Comparison of ENCODE assay signal across 9 mouse cellular contexts in the genomic region with DNA sequence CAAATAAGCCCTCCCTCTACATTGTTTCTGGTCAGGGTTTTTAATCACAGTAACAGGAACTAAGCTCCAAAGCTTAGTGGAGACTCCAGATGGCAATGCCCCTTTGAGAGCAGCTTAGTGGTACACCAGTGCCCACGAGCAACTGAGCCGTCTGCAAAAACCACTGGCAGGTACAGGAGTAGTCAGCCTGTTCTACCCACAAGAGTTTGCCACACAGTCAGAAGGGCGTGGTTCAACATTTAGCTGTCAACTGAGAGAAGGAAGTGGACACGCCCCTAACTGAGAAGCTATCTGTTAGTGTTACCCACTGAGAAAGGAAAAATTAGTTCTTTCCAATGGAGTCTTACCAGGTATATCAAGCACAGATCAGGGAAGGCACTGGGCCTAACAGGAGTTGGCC. TPM values are rescaled to one million over a fixed set of nuclear protein-coding genes. Genes with fewer than 3 reads are reported as not detected.
DNase-seq lines count a peak whose midpoint lies in the region; ATAC-seq and TF ChIP-seq lines count a peak whose summit lies in the region.
"Had no signal": no experiment of that assay in that cellular context is flagged by ENCODE, and none has a peak within 500 bp of the region (broad histone marks: within the 10 kb centered on the region; RNA-seq: fewer than 3 reads in every experiment).

No protein-coding gene starts in this region.

- no peak overlapping the region for H3K9ac ChIP-seq in kidney, embryonic 16.5 days (replicated peaks; ENCODE audit: low read length)
- H3K9ac ChIP-seq in midbrain, embryonic 14.5 days (replicated peaks; ENCODE audit: low read length): no peak overlapping the region
- H3K9ac ChIP-seq: heart, embryonic 13.5 days had no signal

- H3K4me1 ChIP-seq in lung, adult 2 months (ENCODE audit: control insufficient read depth, insufficient read depth, low read length): no peaks in the 10 kb centered on the region
- H3K4me1 ChIP-seq in kidney, embryonic 16.5 days (ENCODE audit: insufficient read depth, low read length): 0 out of 2 replicates have a peak, but pooled peaks cover 4% of the 10 kb centered on the region
- no peaks in the 10 kb centered on the region for H3K4me1 ChIP-seq in midbrain, embryonic 14.5 days (ENCODE audit: control insufficient read depth, insufficient read depth, low read length)

- no peak for ATAC-seq in kidney, embryonic 16.5 days (ENCODE audit: low FRiP score, low TSS enrichment)
- no peak for ATAC-seq in midbrain, embryonic 14.5 days (ENCODE audit: low FRiP score, low TSS enrichment)

- WGBS in lung, adult 2 months: 62% methylated on average over 4 of the region's 4 CpGs
- WGBS in kidney, embryonic 16.5 days: 86% methylated on average over 4 of the region's 4 CpGs
- WGBS in midbrain, embryonic 14.5 days: 77% methylated on average over 4 of the region's 4 CpGs

- no peak for TF ChIP-seq POLR2A in lung, adult 2 months (IDR thresholded peaks at IDR 0.05; ENCODE audit: borderline replicate concordance, extremely low read depth, low read depth, low read length)

- peak; percentile 21 to 23 for DNase-seq in lung, adult 18-20 months
- no peak for DNase-seq in lung, adult 2 months
- peak; percentile 41 for DNase-seq in c-Kit-positive CD71-positive TER-119-positive erythroid progenitor cells, embryonic 14.5 days (ENCODE audit: low spot score)
- peak; percentile 25 for DNase-seq in lung, postnatal 10 days
- peak; percentile 57 for DNase-seq in thymus, postnatal 14 days
- no peak for DNase-seq in embryo, embryonic 10.5 days (ENCODE audit: low spot score)
- DNase-seq in midbrain, embryonic 14.5 days: no peak

- H3K4me2 ChIP-seq in kidney, embryonic 16.5 days (replicated peaks; ENCODE audit: low read depth, low read length): no peak overlapping the region
- no peak overlapping the region for H3K4me2 ChIP-seq in midbrain, embryonic 14.5 days (ENCODE audit: low read length)
- H3K4me2 ChIP-seq: heart, embryonic 13.5 days had no signal

- H3K27me3 ChIP-seq in kidney, embryonic 16.5 days (ENCODE audit: insufficient read depth, low read length): no peaks in the 10 kb centered on the region
- no peaks in the 10 kb centered on the region for H3K27me3 ChIP-seq in midbrain, embryonic 14.5 days (ENCODE audit: control insufficient read depth, insufficient read depth, low read length)
- H3K27me3 ChIP-seq: heart, embryonic 13.5 days had no signal

- no peaks in the 10 kb centered on the region for H3K36me3 ChIP-seq in kidney, embryonic 16.5 days (ENCODE audit: insufficient read depth, low read length)
- H3K36me3 ChIP-seq in midbrain, embryonic 14.5 days (ENCODE audit: control insufficient read depth, insufficient read depth, low read length): no peaks in the 10 kb centered on the region
- H3K36me3 ChIP-seq: heart, embryonic 13.5 days had no signal

- TF ChIP-seq CTCF in lung, adult 2 months (IDR thresholded peaks at IDR 0.05; ENCODE audit: insufficient read depth, low read length): no peak

- H3K4me3 ChIP-seq in lung, adult 2 months (replicated peaks; ENCODE audit: extremely low read depth, low read depth, low read length): no peak overlapping the region
- no peak overlapping the region for H3K4me3 ChIP-seq in kidney, embryonic 16.5 days (ENCODE audit: low read length)
- no peak overlapping the region for H3K4me3 ChIP-seq in midbrain, embryonic 14.5 days (replicated peaks; ENCODE audit: low read depth, low read length)
- H3K4me3 ChIP-seq: heart, embryonic 13.5 days had no signal

- no peak overlapping the region for H3K27ac ChIP-seq in kidney, embryonic 16.5 days (ENCODE audit: low read length)
- H3K27ac ChIP-seq in midbrain, embryonic 14.5 days (replicated peaks; ENCODE audit: low read depth, low read length): no peak overlapping the region
- H3K27ac ChIP-seq: heart, embryonic 13.5 days had no signal

- H3K9me3 ChIP-seq in kidney, embryonic 16.5 days (ENCODE audit: low read length): no peaks in the 10 kb centered on the region
- H3K9me3 ChIP-seq in midbrain, embryonic 14.5 days (ENCODE audit: control insufficient read depth, low read length): no peaks in the 10 kb centered on the region
- H3K9me3 ChIP-seq: heart, embryonic 13.5 days had no signal

RNA-seq across cellular contexts. Expression of gene Fyb, which starts 32.1 kb away (rescaled TPM):
- 48.1 and 71.0 TPM in 2 replicates for polyA plus RNA-seq in lung, adult 2 months (2012; rRNA removed)
- polyA plus RNA-seq in kidney, embryonic 16.5 days (2015; fragmentation: Nextera tagmentation; extraction: Ambion mirVana): 3.1 and 4.1 TPM in 2 replicates
- polyA plus RNA-seq in midbrain, embryonic 14.5 days (2014; fragmentation: Nextera tagmentation; extraction: Ambion mirVana): 0.67 and 6.1 TPM in 2 replicates

Comparison
In these comparisons a context has a peak if more than half of its experiments do, and no peak if none do; other contexts are left out.
1. DNase-seq: peak in lung, adult 18-20 months (2 of 2), c-Kit-positive CD71-positive TER-119-positive erythroid progenitor cells, embryonic 14.5 days (single experiment), lung, postnatal 10 days (single experiment) and thymus, postnatal 14 days (single experiment); none in lung, adult 2 months (single experiment), embryo, embryonic 10.5 days (single experiment) and midbrain, embryonic 14.5 days (single experiment).